Comparison of ENCODE assay signal across 21 mouse cellular contexts in the genomic region with DNA sequence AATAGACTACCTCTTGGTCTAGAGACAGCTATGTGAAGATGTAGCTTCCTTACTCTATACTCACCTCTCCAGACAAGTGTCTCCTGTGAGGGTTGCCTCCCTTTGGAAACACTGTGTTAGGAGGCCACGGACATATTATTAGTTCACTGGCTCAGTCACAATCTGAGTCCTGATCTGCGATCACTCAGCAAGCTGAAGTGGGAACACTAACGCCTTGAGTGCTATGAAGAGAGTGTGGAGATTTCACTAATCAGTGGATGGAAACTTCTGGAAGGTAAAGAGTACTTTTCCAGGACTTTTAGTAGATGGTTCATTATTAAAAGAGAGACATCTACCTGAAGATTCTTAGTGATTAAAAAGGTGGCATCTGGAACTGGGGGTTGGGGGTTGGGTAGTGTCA. TPM values are rescaled to one million over a fixed set of nuclear protein-coding genes. Genes with fewer than 3 reads are reported as not detected.
A peak's percentile ranks its signal among the peaks of the same experiment; 100 is the strongest.
DNase-seq lines count a peak whose midpoint lies in the region; ATAC-seq and TF ChIP-seq lines count a peak whose summit lies in the region.
"Had no signal": no experiment of that assay in that cellular context is flagged by ENCODE, and none has a peak within 500 bp of the region (broad histone marks: within the 10 kb centered on the region; RNA-seq: fewer than 3 reads in every experiment).

No protein-coding gene starts in this region.

- no peak overlapping the region for H3K27ac ChIP-seq in lung, postnatal 0 days (ENCODE audit: low read length)

- H3K4me2 ChIP-seq in lung, postnatal 0 days (replicated peaks; ENCODE audit: low read depth, low read length): no peak overlapping the region

- H3K9me3 ChIP-seq in lung, postnatal 0 days (ENCODE audit: low read length): no peaks in the 10 kb centered on the region

- H3K36me3 ChIP-seq in lung, postnatal 0 days (ENCODE audit: insufficient read depth, low read length): no peaks in the 10 kb centered on the region
- H3K36me3 ChIP-seq: G1E had no signal

- no peak for TF ChIP-seq POLR2A in lung, adult 2 months (IDR thresholded peaks at IDR 0.05; ENCODE audit: borderline replicate concordance, extremely low read depth, low read depth, low read length)

- no peaks in the 10 kb centered on the region for H3K27me3 ChIP-seq in lung, postnatal 0 days (replicated peaks; ENCODE audit: insufficient read depth, low read length)
- H3K27me3 ChIP-seq: CH12.LX, Patski had no signal

- ATAC-seq in lung, postnatal 0 days: peak; percentile 83
- ATAC-seq: activated CD4-positive, CD25-positive, alpha-beta regulatory T cell, adult 4 months; CD4-positive, CD25-positive, alpha-beta regulatory T cell, adult 4 months; Patski had no signal

- peak; percentile 52 for TF ChIP-seq EP300 in lung, postnatal 0 days (IDR thresholded peaks at IDR 0.05)

- H3K4me1 ChIP-seq in lung, postnatal 0 days (ENCODE audit: insufficient read depth, low read depth, low read length): no peaks in the 10 kb centered on the region
- peaks cover 5% of the 10 kb centered on the region for H3K4me1 ChIP-seq in lung, adult 2 months (ENCODE audit: control insufficient read depth, insufficient read depth, low read length)

- DNase-seq in lung, postnatal 0 days (ENCODE audit: low spot score): peak; percentile 74
- DNase-seq in lung, postnatal 14 days: no peak
- peak; percentile 35 for DNase-seq in lung, postnatal 25 days (ENCODE audit: low spot score)
- no peak for DNase-seq in lung, adult 2 months
- peak; percentile 52 for DNase-seq in lung, postnatal 36 days
- DNase-seq in lung, postnatal 4 days: no peak
- DNase-seq: adrenal gland, adult 2 months; adrenal gland, adult 8-10 months; adrenal gland, postnatal 10 days; adrenal gland, postnatal 14 days; adrenal gland, postnatal 25 days; adrenal gland, postnatal 36 days; B cell, adult 2 months; cerebellum, adult 11 months; cerebellum, adult 11-12 months; cerebellum, adult 18-20 months had no signal

- no peak overlapping the region for H3K4me3 ChIP-seq in lung, postnatal 0 days (ENCODE audit: low read depth, low read length)
- no peak overlapping the region for H3K4me3 ChIP-seq in lung, adult 2 months (replicated peaks; ENCODE audit: extremely low read depth, low read depth, low read length)

- TF ChIP-seq CTCF in lung, postnatal 0 days (IDR thresholded peaks at IDR 0.05): no peak
- no peak for TF ChIP-seq CTCF in lung, adult 2 months (IDR thresholded peaks at IDR 0.05; ENCODE audit: insufficient read depth, low read length)

- 57% methylated on average over 3 of the region's 3 CpGs for WGBS in lung, postnatal 0 days
- WGBS in lung, adult 2 months: 65% methylated on average over 3 of the region's 3 CpGs

- H3K9ac ChIP-seq in lung, postnatal 0 days (replicated peaks; ENCODE audit: low read depth): no peak overlapping the region

RNA-seq across cellular contexts. Expression of a gene that starts 54.9 kb away (rescaled TPM):
- polyA plus RNA-seq in lung, postnatal 0 days (2015; fragmentation: Nextera tagmentation; extraction: Ambion mirVana): 54.2 and 66.7 TPM in 2 replicates
- polyA plus RNA-seq in lung, adult 2 months (2012; rRNA removed): 53.0 and 55.6 TPM in 2 replicates
- polyA plus RNA-seq: activated CD4-positive, CD25-positive, alpha-beta regulatory T cell, adult 4 months; G1E had no signal

Comparison
In these comparisons a context has a peak if more than half of its experiments do, and no peak if none do; other contexts are left out.
1. DNase-seq: peak in lung, postnatal 0 days (single experiment), lung, postnatal 25 days (single experiment) and lung, postnatal 36 days (single experiment); none in lung, postnatal 14 days (single experiment), lung, adult 2 months (single experiment) and lung, postnatal 4 days (0 of 2).